Mouse (Mus musculus) lung, adult 2 months (tissue): ENCODE measurements around the gene Zfp54.
A peak's percentile ranks its signal among the peaks of the same experiment; 100 is the strongest.

Source experiments
- CTCF ChIP-seq: fragments of 200-500 bp; IDR thresholded peaks from 2 replicates; pipeline ENCODE4 v1.5.1; 2011; ENCODE audit warnings: mild to moderate bottlenecking, low read length, control low read depth; ENCODE audit not compliant: insufficient read depth
- POLR2A ChIP-seq: fragments of 200-500 bp; IDR thresholded peaks from 2 replicates; pipeline ENCODE4 v1.6.1; 2011; ENCODE audit warnings: low read depth, mild to moderate bottlenecking, control low read depth, low read length, borderline replicate concordance; ENCODE audit errors: extremely low read depth

DNA sequence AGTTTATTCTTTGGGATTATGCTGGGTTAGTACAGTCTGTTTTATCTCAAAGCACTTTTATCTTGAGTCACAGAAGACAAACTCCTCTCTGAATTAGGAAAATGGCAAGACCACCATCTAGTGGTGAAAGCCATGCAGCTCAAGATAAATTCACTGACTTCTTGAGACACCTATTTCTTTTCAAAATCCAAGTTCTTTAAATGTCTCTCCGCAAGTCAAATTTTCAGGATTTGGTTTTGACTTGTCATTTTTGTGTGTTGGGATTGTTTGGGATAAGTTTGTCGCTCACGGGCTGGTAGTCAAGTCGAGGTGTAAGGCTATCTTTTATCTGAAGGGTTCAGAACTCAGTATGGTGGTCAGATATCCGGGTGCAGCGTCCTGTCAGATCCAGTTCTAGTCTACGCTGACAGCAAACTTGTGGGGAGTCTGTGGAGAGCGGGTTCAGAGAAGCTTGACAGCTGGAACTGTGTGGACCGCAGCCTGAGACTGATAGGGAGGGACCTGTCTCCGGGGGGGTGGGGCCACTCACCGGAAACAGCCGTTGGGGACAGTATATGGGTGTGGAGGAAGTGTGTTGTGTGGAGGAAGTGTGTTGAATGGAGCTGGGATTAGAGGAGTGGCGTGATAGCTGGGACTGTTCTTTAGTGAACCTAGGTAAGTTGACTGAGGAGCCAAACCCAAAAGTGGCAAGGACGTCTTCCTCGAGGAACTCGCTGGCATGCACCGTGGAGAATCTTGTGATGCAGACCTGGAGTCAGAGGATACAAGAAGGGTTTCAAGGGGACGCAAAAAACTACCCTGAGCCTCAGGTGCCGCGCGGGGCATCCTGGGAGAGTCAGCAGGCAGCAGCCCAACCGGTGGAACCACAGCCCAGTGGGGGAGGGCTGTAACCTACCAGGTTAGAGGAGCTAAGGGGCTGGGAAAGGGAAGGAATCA is at the start of gene Zfp54:
- peak; percentile 56 for TF ChIP-seq CTCF
- TF ChIP-seq POLR2A, result no peak
